Mouse (Mus musculus) Patski (cell line): ENCODE measurements around the gene Bag6. TPM values are rescaled to one million over a fixed set of nuclear protein-coding genes. Genes with fewer than 3 reads are reported as not detected.

ENCODE experiments used
- ATAC-seq: fragments of 100-300 bp; one replicate; pipeline ENCODE4 v1.8.0; 2021
- CTCF ChIA-PET: fragments of 350-600 bp; sonication (Branson Sonifier 250); formaldehyde crosslinking; loops from one replicate; lab custom pipeline; 2022; ENCODE audit warnings: inconsistent platforms; lab: Charles Lee
- POLR2A ChIA-PET: fragments of 350-600 bp; sonication (Branson Sonifier 250); formaldehyde crosslinking; loops from one replicate; lab custom pipeline; 2022; ENCODE audit warnings: antibody characterized with exemption, inconsistent platforms; lab: Charles Lee
- DNase-seq: peaks from one replicate; pipeline ENCODE4 v3.0.0-alpha.2; 2011; ENCODE audit warnings: low read depth, low spot score
- H3K27me3 ChIP-seq: fragments of 371-371 bp; one replicate; pipeline ENCODE4 v1.5.1; 2021
- CTCF ChIP-seq: fragments of 100-300 bp; IDR thresholded peaks from one replicate; pipeline ENCODE4 v1.5.1; 2021
- in situ Hi-C: fragments of 300-500 bp; cut with MboI; formaldehyde crosslinking; loops from 3 replicates; pipeline ENCODE4 v1.11.1; 2018; ENCODE audit warnings: low pct_unique_long_range_greater_than_20kb, mixed read lengths
- polyA plus RNA-seq: library from polyadenylated mRNA; unstranded; gene quantifications from one replicate; pipeline ENCODE4 v1.2.3, GENCODE M21; 2021

The Bag6 gene
- polyA plus RNA-seq, 1 experiment from 2014 or later = 283 TPM

GRCm38 (mm10) chr17:35174201-35174977, 39.4 kb downstream of the Bag6 start:
- no peaks in the 10 kb centered on the region for H3K27me3 ChIP-seq
- in situ Hi-C loops = no loop called here
- POLR2A ChIA-PET = interaction anchor here (1.3 kb wide), 1 partner anchor 58 kb away, joined by 7 read pairs; no protein-coding TSS in a partner anchor
- CTCF ChIA-PET = interaction anchor here (1.0 to 12.3 kb wide), 2 partner anchors 15 to 58 kb away, joined by 3 to 239 read pairs; partner anchors contain the start of genes Atp6v1g2, Ddx39b and Nfkbil1
- no peak for TF ChIP-seq CTCF
- ATAC-seq (no peak), DNase-seq (no peak)

DNA sequence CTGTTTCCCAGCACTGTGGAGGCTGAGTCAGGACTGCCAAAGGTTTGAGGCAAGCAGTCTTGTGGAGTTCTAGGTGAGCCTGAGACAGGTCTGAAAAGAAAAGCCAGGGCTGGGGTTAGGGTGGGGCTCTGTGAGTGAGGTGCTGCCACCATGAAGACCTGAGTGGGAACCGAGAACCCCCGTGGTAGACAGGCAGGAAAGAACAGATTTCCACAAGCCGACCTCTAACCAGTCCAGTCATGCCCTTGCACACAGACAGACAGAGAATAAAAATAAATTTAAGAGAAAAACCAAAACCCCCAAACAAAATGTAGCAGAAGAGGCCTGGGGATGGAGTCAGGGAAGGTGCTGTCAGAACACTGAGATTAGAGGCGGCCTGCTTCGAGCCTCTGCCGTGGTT, 40.4 kb downstream of the Bag6 start:
- ATAC-seq (no peak), DNase-seq (no peak)
- POLR2A ChIA-PET = interaction anchor here (0.6 to 1.3 kb wide), 2 partner anchors 17 to 57 kb away, joined by 4 to 7 read pairs; no protein-coding TSS in a partner anchor
- H3K27me3 ChIP-seq = no peaks in the 10 kb centered on the region
- CTCF ChIA-PET = interaction anchor here (1.0 to 12.3 kb wide), 2 partner anchors 14 to 57 kb away, joined by 3 to 239 read pairs; partner anchors contain the start of genes Atp6v1g2, Ddx39b and Nfkbil1
- in situ Hi-C loops = no loop called here
- no peak for TF ChIP-seq CTCF

GRCm38 (mm10) chr17:35175968-35176367, 41.0 kb downstream of the Bag6 start, which contains the start of gene Aif1:
Aif1 (minus strand) TSS chr17:35176068.
- no peaks in the 10 kb centered on the region for H3K27me3 ChIP-seq
- in situ Hi-C loops = no loop called here
- ATAC-seq (no peak), DNase-seq (no peak)
- POLR2A ChIA-PET = interaction anchor here (0.6 kb wide), 1 partner anchor 16 kb away, joined by 4 read pairs; no protein-coding TSS in a partner anchor
- CTCF ChIA-PET = interaction anchor here (12.3 kb wide), 1 partner anchor 57 kb away, joined by 239 read pairs; the partner anchor contains the start of genes Atp6v1g2, Ddx39b and Nfkbil1
- no peak for TF ChIP-seq CTCF

DNA sequence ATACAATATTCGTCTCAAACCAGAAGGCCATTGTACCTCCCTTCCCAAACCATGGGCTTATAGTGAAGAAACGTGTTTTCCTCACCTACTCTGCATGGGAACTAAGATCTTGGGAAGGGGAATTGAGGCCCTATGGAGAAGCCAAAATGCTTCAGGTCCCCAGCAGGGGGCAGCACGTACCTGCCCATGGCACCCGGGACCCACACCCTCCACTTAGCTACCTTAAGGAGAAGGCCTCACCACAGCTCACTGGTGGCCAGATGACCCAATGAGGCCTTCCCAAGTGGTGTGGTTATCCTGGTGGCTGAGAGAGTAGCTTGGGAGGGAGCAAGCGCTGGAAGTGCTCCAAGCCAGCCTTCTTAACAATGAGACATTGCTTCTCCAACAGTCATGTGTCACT, 43.5 kb downstream of the Bag6 start:
- TF ChIP-seq CTCF = peak; percentile 93

DNA sequence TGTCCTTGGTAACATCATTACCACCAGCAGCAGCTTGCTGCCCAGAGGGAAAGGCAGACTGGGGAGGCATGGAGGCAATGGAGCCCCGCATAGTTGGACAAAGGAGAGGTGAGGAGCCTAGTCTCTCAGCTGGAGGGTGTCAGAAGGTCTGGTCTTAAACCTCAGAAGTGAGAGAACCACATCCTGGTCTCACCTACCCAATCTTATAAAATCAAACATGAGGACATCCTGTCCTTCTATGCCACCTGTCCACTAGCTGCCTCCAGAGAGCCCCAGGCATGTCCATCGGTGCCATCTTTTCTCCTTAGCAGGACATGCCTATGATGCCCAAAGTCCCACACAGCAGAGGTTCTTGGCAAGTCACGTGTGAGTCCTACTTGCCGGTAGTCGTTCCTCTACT, 45.1 kb downstream of the Bag6 start:
- in situ Hi-C loops = no loop called here
- ATAC-seq (no peak), DNase-seq (no peak)
- POLR2A ChIA-PET = interaction anchor here (0.6 kb wide), 1 partner anchor 9 kb away, joined by 3 read pairs; no protein-coding TSS in a partner anchor
- CTCF ChIA-PET = interaction anchor here (0.8 to 1.0 kb wide), 3 partner anchors 11 to 53 kb away, joined by 3 to 5 read pairs (median 4); no protein-coding TSS in a partner anchor
- no peak for TF ChIP-seq CTCF
- no peaks in the 10 kb centered on the region for H3K27me3 ChIP-seq

More for the DNA sequence above, 43.5 kb downstream of the Bag6 start:
- ChIA-PET POLR2A (no interaction called here), CTCF (interaction anchor here (0.6 to 2.0 kb wide), 11 partner anchors 10 to 194 kb away, joined by 3 to 24 read pairs (median 3); no protein-coding TSS in a partner anchor)
- no peaks in the 10 kb centered on the region for H3K27me3 ChIP-seq
- DNase-seq = peak; percentile 15
- in situ Hi-C loops = no loop called here
- peak; percentile 82 for ATAC-seq

DNA sequence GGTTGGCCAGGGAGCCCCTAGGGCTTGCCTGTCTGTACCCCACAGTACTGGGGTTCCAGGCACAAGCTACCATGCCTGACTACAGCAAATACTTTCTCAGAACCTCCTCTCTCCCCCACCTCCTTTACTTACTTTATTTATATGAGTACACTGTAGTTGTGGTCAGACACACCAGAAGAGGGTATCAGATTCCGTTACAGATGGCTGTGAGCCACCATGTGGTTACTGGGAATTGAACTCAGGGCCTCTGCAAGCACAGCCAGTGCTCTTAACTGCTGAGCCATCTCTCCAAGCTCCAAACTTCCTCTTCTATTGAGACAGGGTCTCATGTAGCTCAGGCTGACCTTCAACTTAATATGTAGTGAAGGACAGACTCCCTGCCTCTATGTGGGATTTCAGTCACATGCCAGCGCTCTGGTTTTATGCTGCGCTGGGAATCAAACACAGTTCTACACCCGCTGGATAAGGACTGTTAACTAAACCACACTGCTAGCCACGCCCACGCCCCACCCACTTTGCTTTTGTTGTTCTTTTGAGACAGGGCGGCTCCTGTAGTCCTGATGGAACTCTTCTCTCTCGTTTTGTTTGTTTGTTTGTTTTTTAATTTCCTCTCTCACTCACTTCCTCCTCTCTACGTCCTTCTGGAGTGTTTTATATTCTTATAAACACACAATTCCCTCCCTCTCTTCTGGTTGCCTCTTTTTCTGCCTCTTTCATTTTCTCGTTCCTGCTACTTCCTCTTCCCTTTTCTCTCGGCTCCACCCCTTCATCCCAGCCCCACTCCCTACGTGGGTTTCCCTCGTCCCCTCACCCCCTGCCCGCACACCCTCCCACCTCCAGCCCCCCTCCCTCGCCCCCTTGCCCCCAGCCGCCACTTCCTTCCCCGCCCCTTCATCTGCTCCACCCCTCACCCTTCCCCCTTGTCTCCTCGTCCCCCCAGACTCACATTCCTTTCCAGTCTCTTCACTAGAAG, 50.9 kb downstream of the Bag6 start:
- DNase-seq = no peak
- no peaks in the 10 kb centered on the region for H3K27me3 ChIP-seq
- ChIA-PET POLR2A (no interaction called here), CTCF (interaction anchor here (1.2 to 3.9 kb wide), 3 partner anchors 9 to 19 kb away, joined by 3 to 13 read pairs (median 12); no protein-coding TSS in a partner anchor)
- no peak for TF ChIP-seq CTCF
- ATAC-seq = no peak
- in situ Hi-C loops = no loop called here

DNA sequence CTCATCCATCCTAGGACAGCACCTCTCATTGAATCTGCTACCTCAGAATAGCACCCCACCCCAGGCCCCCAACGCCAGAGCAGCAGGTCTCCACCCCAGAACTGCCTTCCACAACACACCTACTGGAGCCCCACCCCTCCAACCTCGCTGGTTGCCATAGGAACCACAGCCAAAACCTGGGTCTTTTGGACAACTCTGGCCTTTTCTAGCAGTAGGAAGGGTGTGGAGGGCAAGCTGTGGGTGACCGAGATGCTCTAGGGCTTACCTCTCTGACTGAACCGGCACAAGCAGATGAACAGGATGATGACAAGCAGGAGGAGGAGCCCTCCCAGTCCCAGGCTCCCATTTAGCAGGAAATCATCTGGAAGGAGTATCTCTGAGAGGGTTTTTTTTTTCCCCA, 51.7 kb downstream of the Bag6 start:
- in situ Hi-C loops = no loop called here
- ChIA-PET CTCF (interaction anchor here (1.0 kb wide), 1 partner anchor 42 kb away, joined by 3 read pairs; no protein-coding TSS in a partner anchor), POLR2A (no interaction called here)
- TF ChIP-seq CTCF = no peak
- DNase-seq (no peak), ATAC-seq (no peak)
- no peaks in the 10 kb centered on the region for H3K27me3 ChIP-seq

DNA sequence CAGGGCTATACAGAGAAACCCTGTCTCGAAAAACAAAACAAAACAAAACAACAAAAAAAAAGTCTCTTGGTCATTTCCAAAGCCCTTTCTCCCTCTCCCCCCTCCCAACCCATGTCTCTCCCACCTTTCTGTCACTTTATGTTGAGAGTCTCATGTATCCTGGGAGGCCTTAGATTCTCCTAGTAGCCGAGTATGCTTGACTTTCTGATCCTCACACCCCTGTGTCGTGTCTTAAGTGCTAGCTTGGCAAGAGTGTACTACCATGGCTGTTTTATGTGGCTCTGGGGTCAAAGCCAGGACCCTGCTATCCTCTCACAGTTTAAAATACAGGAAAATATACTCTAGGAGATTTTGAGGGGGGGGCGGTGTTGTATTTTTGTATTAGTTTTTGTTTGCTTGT, 52.4 kb downstream of the Bag6 start:
- POLR2A ChIA-PET = interaction anchor here (1.0 kb wide), 1 partner anchor 44 kb away, joined by 3 read pairs; no protein-coding TSS in a partner anchor
- no peak for DNase-seq
- in situ Hi-C loops = no loop called here
- no peak for ATAC-seq
- CTCF ChIA-PET = interaction anchor here (1.0 kb wide), 1 partner anchor 41 kb away, joined by 3 read pairs; no protein-coding TSS in a partner anchor
- no peaks in the 10 kb centered on the region for H3K27me3 ChIP-seq
- TF ChIP-seq CTCF = no peak

DNA sequence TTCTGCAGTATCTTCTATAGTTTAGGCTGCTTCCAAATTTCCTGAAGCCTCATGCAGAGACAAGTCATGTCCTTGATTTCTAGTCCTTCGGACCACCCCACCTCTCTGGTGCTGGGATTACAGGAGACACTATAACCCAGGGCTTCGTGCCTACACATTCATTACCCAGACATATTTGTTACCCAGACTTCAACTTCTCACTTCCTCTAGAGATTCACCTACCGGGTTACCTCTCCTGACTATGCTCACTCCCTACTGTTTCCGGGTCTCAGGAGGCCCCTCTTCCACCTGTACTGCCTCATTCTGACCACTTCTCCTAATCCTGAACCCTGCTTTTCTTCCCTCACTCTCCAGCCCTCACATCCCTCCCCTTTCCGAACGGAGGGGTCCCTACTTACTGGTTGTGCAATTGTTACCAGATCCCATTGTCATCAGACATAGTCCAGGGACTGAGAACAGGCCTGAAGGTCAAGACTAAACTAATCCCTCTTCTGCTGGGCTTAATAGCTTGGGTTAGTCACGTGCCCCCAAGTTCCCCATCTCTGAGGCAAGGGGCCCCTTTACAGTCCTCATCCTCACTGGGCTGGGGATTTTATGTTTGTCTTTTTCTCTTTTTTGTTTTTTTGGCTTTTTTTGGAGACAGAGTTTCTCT, 53.1 kb downstream of the Bag6 start, which contains the start of gene Lst1:
Lst1 (minus strand) TSS at position 481 of the 652 bp plus-strand sequence.
- ChIA-PET POLR2A (interaction anchor here (1.0 kb wide), 1 partner anchor 43 kb away, joined by 3 read pairs; no protein-coding TSS in a partner anchor), CTCF (no interaction called here)
- ATAC-seq = no peak
- no peak for DNase-seq
- H3K27me3 ChIP-seq = no peaks in the 10 kb centered on the region
- TF ChIP-seq CTCF = no peak
- in situ Hi-C loops = no loop called here
